Mouse (Mus musculus) adrenal gland, postnatal 10 days (tissue): Measurements from ENCODE around the gene Nprl3. TPM values are rescaled to one million over a fixed set of nuclear protein-coding genes. Genes with fewer than 3 reads are reported as not detected.
"Not testable (repeated sequence)": the region's sequence is repeated elsewhere in the genome, so short reads cannot be mapped to it uniquely, and the experiment has no call there.

Experiments
- DNase-seq: peaks from one replicate; pipeline ENCODE4 v3.0.0; 2021; ENCODE audit warnings: mixed read lengths
- total RNA-seq, 2 experiments: library from RNA; stranded (reverse); gene quantifications; 2 replicates each; pipeline ENCODE4 v1.2.3; 2021

Nprl3 gene
- total RNA-seq, 2 experiments from 2014 or later: 36.9 to 50.1 TPM

DNA sequence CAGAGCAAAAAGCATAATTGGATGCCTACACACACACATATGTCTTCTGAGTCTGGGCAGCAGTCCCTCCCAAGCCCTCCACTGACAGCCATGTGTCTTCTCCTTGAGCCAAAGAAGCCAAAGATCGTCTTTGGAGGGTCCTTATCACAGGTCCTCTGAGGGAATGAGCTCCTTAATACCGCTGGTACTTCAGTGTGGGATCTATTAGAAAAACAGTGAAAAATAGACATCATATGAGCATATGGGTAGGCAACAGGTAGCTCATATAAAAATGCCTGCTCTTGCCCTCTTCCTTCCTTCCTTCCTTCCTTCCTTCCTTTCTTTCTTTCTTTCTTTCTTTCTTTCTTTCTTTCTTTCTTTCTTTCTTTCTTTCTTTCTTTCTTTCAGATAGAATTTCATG lies 17.1 kb upstream of the Nprl3 start:
- not testable (repeated sequence) for DNase-seq

DNA sequence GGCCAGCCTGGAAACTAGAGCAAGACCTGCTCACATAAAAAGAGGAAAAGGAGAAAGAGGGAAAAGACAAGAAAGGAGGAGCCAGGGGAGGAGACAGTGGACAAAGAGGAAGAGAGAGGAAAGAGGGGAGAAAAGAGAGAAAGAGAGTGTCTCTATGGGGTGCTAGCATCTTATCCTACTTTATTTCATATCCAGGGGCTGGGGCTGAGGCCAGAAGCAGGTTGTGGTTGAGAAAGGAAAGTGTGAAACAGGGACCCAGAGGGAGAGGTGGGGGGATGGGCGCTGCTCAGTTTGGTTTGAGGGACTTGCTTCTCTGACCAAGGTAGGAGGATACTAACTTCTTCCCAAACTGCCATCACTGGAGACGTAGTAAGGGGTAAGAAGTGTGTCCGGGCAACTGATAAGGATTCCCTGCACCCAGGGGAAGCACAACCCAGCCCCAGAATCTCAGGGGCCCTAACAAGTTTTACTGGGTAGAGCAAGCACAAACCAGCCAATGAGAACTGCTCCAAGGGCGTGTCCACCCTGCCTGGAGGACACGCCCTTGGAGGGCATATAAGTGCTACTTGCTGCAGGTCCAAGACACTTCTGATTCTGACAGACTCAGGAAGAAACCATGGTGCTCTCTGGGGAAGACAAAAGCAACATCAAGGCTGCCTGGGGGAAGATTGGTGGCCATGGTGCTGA lies 15.7 kb upstream of the Nprl3 start, which contains the start of gene Hba-a1:
Gene Hba-a1 (plus strand): TSS at position 421 of the 687 bp plus-strand sequence.
- not testable (repeated sequence) for DNase-seq

DNA sequence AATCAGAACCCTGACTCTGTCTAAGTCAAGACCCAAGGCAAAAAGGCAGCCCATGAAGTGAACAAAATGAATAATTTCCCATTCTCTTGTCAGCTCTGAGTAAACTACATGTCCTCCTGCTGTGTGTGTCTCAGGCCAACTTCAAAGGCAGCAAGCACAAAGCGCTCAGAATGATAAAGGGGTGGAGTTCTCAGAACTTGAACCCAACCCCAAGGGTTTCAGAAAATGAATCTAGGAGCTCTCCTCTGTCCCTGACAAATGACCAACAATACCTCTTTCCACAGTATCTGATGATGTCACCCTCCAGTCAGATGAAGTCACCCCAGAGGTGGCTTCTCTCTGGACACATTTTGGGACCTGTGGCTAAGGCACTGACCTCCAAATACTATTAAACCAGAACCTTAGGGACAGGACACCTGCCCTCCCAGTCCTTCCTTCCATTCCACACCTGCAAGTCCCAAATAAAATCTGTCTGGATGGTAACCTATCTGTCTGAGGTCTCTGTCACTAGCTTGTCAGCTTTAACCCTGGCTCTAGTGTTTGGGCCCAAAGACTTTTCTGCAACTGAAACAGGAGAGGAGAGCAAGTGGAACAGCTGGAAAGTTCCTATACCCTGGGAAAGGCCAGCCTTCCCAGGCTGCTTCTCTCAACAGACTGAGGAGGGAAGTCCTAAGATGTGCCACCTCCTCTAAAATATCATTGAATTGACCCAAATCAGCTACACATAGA lies 14.1 kb upstream of the Nprl3 start:
- DNase-seq: no peak

DNA sequence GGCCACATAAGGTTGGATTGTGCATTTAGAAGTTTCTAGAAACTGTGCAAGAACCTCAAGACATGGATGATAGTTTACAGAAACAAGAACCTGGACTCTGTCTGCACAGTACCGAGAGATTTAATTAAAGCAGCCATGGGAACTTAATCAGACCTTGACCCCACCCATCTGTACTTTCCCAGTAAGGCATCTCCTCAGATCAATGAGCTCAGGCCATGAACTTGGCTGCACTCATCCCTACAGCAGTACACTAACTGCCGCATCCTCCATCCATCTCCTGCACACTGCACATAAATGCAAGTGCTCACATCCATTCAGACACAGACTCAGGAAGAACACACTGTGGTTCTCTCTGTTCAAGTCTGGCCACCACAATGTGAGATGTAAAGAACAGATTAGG lies 13.1 kb upstream of the Nprl3 start:
- no peak for DNase-seq

DNA sequence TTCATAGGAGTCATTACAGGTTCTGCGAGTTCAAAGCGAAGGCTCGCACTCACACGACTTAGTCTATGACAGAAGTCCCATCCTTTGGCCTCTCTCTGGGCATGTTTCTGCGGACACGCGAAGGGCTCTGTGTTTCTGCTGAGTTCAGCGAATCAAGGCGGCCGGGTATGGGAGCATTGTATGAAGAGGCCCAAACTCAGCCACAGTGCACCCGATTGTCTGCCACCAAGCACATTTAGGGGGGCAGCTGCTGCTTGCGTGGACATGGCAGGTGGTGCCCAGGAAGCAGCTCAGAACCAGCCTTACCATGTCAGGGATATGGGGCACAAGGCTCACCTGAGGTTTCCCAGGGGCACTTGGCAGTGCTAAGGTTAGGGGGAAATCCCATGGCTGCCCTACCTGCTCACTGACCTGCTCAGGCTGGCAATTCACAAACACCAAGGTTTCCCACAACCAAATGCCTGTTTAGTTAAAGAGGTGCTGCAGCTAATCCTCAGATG lies 11.0 kb upstream of the Nprl3 start:
- no peak for DNase-seq

DNA sequence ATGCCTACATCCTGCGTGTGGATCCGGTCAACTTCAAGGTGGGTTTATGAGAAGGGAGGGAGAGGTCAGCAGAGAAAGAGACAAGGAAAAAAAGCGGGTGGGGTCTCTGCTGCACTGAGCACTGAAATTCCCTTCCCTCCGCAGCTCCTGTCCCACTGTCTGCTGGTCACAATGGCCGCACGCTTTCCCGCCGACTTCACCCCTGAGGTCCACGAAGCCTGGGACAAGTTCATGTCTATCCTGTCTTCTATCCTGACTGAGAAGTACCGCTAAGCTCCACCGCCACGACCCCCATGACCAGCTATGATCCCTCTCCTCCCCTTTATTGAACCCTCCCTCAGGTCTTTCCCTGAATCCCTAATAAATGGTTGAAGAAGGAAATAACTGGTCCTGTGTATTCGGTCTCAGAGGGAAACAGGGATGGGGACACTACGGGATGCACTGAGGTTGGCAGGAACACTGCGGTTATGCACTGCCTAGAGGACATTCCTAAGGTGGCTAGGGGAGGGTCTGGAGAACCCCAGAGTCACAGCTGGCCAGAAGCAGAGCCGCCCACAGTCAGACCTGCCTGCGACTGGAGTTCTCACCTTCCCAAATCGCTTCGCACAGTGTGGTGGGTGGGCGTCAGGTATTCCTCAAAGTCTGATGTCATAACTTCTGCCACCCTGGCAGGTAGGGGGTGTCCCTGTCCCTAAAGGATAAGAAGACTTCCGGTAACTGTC lies 10.4 kb upstream of the Nprl3 start:
- no peak for DNase-seq

DNA sequence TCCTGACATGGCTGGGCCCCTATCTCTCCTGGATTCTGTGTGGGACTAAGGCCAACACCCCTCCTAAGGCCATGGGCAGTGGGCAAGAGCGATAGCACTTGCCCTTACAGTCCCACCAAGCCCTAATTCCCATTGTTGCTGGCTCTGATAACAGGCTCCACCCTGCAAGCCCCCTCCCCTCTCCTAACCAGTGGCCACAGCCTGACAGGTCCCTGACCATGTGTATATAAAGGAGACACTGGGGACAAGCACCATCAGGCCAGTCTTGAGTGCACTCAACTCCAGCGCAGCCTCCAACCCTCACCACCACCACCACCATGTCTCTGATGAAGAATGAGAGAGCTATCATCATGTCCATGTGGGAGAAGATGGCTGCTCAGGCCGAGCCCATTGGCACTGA lies 8.8 kb upstream of the Nprl3 start, which contains the start of gene Hba-x:
Gene Hba-x (plus strand): TSS at position 54 of the 400 bp plus-strand sequence.
- DNase-seq: no peak

DNA sequence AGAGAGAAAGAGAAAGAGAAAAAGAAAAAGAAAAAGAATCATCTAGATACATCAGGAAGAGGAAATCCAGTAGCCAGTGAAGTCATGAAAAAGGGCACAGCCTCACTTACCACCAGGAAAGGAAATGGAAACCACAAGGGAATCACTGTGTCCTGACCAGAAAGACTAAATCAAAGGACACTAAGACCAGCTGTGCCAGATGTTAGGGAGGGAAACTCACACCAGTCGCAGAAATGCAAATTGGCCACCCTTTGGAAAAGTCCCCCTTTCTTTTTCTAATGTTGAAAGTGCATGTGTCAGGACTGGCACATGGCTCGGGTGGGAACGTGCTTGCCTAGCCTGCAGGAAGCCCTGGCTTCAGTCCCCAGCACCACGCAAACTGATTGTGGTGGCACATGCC lies 3.7 kb upstream of the Nprl3 start:
- DNase-seq: no peak

DNA sequence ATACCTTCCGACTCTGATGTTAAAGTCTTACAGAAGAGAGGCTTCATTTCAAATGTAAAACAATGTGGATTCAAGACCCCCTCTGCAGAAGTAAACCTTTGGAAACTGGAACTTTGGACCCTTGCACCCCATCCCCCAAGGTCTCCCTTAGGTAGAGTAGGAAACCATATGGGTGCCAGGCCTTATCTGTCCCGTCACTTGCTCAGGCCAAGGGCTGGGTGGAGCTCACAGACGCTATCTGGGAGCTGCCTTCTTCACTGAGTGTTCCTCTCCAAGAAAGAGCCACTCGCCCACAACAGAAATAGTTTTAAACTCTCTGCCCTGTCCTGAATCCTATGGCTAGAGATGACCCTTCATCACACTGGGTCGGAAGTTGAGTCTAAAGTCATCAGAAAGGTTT lies 1.4 kb upstream of the Nprl3 start:
- no peak for DNase-seq

DNA sequence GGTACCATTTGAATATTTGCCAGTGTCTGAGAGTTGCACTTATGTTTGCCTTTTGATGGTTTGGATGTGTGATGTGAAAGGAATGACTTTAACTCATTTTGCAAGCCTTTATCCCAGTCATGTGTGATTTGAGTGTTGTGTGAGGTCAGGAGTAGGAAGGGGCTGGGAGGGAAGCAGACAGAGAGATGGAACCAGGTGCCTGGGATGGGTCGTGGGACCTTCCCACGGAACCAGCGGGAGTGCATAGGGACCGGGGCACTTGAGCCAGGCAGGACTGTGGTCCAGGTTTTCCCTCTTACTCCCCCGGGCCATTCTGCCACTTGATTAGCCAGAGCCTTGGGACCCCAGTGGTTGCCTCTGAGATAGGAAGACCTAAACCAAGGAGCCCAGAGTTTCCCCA lies 457 bp upstream of the Nprl3 start:
- DNase-seq: no peak

DNA sequence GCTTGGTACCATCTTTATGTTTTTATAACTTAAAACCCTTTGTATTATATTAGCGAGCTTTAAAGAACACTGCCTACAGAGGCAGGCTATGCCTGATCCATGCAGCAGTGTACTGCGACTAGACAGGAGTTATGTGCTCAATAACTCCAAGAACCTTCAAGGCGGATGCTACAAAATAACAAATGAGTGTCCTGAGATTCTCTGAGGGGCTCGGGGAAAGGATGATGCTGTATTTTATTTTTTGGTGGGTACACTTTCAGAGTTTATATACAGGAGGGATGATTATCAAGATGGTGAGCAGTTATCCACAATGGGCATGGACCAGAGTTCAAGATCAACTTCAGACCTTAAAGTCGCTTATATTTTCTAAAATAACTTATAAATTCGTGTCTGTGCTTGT lies 731 bp downstream of the Nprl3 start:
- no peak for DNase-seq

DNA sequence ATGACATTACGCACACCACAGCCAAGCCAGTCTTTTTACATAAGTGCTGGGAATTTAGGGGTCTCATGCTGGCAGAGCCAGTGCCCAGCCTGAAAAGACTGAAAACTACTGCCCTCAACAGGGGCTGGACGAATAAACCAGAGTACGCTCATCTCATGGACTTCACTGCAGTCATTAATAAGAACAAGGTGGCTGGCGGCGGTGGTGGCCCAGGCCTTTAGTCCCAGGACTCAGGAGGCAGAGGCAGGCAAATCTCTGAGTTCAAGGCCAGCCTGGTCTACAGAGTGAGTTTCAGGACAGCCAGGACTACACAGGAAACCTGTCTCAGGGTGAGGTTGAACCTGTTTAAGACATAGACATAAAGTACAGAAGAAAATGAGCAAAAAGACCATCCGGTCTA lies 1.3 kb downstream of the Nprl3 start:
- DNase-seq: no peak

DNA sequence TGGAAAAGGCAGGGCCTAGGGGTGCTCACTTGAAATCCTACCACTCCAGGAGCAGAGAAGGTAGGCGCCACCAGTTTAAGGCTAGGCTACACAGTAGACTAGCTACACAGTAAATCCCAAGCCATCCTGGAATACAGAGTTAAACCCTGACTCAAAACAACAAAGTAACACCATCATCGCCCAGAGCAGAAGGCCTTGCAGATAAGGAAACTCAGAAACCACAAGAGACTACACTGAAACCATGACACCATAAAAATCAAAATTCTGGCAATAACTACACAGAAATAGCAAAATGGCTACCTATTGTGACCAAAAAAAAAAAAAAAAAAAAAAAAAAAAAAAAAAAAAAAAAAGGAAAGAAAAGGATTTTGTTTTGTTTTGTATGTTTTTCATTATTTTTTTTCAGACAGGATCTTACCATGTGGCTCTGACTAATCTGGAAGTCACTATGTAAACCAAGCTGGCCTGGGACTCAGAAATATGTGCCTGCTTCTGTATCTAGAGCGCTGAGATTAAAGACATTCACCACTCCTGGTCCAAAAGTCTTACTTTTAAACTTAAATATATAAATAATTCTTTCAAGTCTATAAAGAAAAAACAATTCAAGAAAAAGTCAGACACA lies 2.3 kb downstream of the Nprl3 start:
- DNase-seq: no peak

DNA sequence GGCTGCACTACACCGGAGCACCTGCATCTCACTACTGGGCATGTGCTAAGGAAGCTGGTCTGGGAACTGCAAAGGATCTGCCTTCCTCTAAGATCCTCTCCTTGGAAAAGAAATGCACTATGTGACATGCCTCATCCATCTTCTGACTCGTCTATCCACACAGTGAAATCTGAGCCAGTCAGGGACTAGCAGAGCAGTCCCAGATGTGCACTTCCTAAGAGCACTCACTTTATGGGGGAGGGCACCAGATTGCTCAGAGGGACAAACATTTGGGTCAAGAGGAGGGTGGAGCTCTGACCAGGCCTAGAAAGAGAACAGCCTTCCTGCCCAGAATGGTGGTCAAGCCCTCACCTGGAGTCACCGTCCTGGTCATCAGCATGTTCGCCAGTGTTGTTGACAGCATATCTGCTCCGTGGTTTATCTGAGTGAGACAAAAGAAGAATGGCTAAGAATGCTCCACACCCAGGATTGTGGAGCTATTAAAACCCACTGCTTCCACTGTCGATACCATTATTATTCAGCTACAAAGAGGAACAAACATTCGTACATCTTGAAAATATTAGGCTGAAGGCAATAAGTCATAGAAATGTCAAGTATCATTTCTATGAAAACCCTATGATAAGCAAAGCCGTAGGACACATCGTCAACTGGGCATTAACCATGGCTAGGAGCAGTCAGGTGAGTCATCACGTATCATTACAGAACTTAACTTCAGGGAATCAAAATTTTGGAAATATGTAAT lies 4.7 kb downstream of the Nprl3 start:
- DNase-seq: no peak

DNA sequence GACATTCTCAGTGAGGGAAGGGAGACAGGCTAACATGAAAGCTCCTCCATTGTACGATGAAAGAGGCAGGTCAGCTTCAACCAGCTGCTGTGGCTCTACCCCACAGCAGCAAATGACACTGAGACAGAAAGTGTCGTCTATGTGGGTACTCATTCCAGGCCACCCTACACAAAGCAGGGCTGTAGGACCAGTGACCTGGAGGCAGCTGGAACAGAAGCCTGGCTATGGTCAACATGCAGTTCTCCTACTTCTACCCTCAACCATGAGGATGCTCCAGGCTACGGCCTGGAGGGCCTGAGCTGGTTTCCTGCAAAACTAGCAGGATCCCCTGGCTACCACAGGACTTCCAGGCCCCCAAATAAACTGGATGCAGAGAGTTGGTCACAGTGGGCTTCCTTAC lies 10.9 kb downstream of the Nprl3 start:
- DNase-seq: no peak

DNA sequence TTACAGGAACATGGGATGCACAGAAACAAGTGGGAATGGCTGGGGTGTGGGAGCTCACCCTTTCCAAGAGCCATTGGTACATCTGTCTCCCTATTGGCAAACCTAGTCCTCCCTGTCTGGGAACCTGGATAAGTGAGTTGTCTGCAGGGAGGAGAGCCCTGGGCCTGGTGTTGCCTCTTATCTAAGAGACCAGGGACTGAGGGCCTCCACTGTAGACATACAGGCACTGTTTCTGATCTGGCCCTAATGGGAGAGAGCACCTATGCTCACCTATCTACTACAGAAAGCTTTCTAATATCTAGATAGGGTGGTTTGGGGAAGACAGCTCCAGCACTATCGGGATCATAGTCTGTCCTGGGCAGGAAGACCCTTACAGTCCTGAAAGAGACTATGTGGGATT lies 11.4 kb downstream of the Nprl3 start:
- DNase-seq: no peak

DNA sequence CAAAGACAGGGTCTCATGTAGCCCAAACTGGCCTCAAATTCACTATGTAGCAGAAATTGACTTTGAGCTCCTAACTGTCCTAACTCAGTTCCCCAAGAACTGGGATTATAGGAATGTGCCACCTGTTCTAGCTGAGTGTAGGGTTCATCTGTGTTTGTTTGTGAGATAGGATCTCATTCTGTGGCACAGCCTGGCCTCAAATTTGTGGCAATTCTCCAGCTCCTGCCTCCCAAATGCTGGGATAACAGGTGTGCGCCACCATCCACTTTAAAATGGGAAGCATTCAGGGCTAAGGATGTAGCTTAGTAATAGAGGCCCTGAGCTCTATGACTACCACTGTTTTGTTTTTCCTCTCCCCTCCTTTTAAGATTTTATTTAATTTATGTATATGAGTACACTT lies 14.4 kb downstream of the Nprl3 start:
- DNase-seq: no peak

DNA sequence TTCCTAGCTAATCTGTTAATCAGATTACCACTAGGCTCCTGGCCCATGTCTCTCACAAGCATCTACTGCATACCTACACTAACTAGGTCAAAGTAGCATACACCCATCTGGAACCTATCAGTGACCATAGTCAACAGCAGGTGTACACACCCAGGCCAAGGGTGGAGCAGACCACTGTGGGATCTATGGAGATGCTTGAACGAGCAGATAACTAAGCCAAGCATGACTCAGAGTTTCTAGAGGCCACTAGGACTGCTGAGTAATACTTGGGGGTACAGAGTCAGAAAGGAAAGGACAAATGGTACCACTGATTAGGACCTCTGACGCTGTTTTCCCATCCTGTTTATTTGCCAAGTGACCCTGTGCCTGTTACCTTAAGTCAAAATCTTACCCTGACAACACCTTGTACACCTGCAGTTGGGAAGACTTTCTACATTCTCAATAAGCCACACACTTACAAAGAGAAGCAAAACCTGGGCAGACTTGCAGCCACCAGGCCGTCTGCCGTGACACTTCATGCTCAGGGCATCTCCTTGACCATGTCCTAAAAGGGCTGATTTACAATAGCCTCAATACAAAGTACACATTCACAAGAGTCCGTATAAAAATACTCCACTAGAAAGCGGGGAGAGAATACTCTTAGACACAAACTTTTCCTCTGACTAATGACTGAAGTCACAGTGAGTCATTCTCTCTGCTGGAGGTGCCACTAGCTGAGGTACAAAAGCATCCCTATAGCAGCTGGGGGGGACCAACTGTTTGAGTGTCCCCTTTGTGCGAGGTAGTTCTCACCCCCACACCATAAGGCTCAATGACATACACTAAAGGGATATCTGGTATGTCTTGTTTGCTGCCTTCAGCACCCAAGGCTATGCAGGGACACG lies 16.4 kb downstream of the Nprl3 start:
- DNase-seq: no peak

DNA sequence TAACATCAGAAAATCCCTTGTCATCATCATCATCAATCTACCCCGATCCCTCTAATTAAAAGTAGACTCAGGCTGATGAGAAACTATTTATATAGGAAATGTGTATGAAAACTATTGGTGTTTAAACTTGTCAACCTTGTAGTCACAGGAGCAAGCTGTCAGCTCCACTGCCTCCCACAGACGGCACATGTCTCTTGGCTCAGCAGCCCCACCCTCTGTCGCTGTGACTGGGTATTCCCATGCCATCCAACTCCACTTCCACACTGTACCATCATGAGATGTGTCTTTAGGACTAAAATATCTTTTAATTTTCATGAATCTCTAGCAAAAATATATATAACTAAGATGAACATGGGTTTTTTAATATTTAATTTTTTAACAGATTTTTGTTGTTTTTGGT lies 19.2 kb downstream of the Nprl3 start:
- no peak for DNase-seq

DNA sequence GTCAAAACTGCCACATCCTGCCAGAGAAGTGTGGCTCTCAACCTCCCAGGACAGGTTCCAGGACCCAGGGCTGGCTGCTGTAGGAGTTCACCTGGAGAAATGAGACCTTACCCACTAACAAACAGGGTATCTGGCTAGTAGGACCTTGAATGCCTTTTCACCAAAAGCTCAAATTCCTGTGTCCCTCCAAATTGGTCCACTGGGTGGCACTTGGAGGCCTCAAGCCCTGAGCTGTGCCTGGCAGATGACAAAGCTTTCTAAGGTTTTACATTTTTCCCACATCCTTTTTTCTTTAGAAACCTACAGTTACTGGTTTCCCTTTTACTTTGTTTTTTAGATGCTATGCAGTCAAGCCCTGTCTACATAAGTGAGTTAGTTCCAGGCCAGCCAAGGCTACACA lies 20.4 kb downstream of the Nprl3 start:
- DNase-seq: no peak

DNA sequence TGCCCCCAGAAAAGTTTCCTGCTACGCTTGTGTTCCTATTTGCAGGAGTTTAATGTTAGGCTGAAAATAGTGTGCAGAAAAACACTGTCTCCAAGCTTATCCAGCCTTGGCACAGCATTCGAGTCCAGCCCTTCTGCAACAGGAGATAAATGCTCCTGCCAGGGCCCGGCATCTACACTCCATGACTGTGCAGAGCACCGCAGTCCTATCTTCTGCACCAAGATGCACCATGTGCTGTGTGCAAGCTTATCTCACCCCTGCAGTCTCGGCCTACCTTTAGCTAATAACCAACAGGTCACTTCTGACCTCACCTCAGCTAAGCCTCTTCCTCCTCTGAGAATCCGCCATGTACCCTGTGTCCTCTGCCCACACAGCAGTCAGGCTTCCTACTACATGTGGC lies 21.9 kb downstream of the Nprl3 start:
- no peak for DNase-seq
